Mouse (Mus musculus): ENCODE data around the gene Tead3. TPM values are rescaled to one million over a fixed set of nuclear protein-coding genes. Genes with fewer than 3 reads are reported as not detected.

Gene Tead3
- total RNA-seq, 1 experiment from 2014 or later = not detected

- no peak for ATAC-seq (ENCODE audit: extremely low read depth, insufficient number of reproducible peaks, low FRiP score, poor library complexity, severe bottlenecking)
Measured at GRCm38 (mm10) chr17:28313880-28314225, 36.8 kb downstream of the Tead3 start.

GRCm38 (mm10) chr17:28313212-28313879 lies 37.3 kb downstream of the Tead3 start, which contains the start of gene Fance:
TSS of gene Fance (plus strand) at chr17:28313519.
- peak; percentile 95 for ATAC-seq (ENCODE audit: extremely low read depth, insufficient number of reproducible peaks, low FRiP score, poor library complexity, severe bottlenecking)

- ATAC-seq (ENCODE audit: extremely low read depth, insufficient number of reproducible peaks, low FRiP score, poor library complexity, severe bottlenecking) = no peak
Measured at GRCm38 (mm10) chr17:28312232-28313211, 38.1 kb downstream of the Tead3 start.

- no peak for ATAC-seq (ENCODE audit: extremely low read depth, insufficient number of reproducible peaks, low FRiP score, poor library complexity, severe bottlenecking)
Measured at GRCm38 (mm10) chr17:28311366-28312132, 39.1 kb downstream of the Tead3 start.

GRCm38 (mm10) chr17:28310831-28311230 lies 39.8 kb downstream of the Tead3 start:
- no peak for ATAC-seq (ENCODE audit: extremely low read depth, insufficient number of reproducible peaks, low FRiP score, poor library complexity, severe bottlenecking)

GRCm38 (mm10) chr17:28308297-28309195 lies 42.1 kb downstream of the Tead3 start:
- peak; percentile 58 for ATAC-seq (ENCODE audit: extremely low read depth, insufficient number of reproducible peaks, low FRiP score, poor library complexity, severe bottlenecking)

DNA sequence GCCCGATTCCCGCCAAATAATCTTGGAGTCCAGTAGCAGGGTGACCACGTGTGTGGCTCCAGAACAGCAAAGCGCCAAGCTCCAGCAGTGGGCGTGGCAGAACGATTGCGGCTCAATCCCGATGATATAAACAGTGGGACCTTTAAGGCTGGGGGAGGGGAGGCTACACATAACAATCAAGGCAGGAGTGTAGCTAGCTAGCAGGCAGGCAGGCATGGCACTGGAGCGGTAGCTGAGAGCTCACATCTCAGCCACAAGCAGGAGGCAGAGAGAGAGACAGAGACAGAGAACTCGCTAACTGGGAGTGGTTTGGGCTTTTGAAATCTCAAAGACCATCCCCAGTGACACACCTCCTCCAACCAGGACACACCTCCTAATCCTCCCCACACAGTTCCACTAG lies 45.4 kb downstream of the Tead3 start:
- no peak for ATAC-seq (ENCODE audit: extremely low read depth, insufficient number of reproducible peaks, low FRiP score, poor library complexity, severe bottlenecking)

DNA sequence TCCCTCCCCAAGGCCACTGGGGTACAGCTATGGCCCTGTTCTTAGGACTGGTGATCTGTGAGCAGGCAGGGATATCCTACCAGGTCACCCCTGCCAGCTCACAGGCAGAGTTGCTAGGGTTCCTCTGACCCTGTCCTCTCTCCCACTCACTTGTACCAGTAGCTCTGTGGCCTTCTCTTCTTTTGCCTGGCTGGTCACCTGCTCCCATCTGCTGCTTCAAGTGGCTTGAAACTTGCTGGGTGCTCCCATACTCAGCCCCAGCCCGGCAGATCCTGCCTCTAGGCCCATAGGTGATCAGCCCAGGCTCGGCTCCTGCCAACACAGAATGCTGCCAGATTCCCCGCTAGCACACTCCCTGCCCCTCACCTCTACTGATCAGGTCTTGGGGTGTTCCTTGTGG lies 49.8 kb downstream of the Tead3 start:
- no peak for ATAC-seq (ENCODE audit: extremely low read depth, insufficient number of reproducible peaks, low FRiP score, poor library complexity, severe bottlenecking)

- ATAC-seq (ENCODE audit: extremely low read depth, insufficient number of reproducible peaks, low FRiP score, poor library complexity, severe bottlenecking) = no peak
Measured at GRCm38 (mm10) chr17:28300323-28300722, 50.3 kb downstream of the Tead3 start.

DNA sequence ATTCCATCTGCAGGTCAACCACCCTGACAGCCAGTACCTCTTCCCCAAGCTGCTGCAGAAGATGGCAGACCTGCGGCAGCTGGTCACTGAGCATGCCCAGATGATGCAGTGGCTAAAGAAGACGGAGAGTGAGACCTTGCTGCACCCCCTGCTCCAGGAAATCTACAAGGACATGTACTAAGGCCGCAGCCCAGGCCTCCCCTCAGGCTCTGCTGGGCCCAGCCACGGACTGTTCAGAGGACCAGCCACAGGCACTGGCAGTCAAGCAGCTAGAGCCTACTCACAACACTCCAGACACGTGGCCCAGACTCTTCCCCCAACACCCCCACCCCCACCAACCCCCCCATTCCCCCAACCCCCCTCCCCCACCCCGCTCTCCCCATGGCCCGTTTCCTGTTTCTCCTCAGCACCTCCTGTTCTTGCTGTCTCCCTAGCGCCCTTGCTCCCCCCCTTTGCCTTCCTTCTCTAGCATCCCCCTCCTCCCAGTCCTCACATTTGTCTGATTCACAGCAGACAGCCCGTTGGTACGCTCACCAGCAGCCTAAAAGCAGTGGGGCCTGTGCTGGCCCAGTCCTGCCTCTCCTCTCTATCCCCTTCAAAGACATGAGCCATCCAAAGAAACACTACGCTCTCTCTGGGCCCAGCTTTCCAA lies 50.8 kb downstream of the Tead3 start:
- no peak for ATAC-seq (ENCODE audit: extremely low read depth, insufficient number of reproducible peaks, low FRiP score, poor library complexity, severe bottlenecking)

- ATAC-seq (ENCODE audit: extremely low read depth, insufficient number of reproducible peaks, low FRiP score, poor library complexity, severe bottlenecking) = no peak
Measured at GRCm38 (mm10) chr17:28298888-28299287, 51.7 kb downstream of the Tead3 start.

DNA sequence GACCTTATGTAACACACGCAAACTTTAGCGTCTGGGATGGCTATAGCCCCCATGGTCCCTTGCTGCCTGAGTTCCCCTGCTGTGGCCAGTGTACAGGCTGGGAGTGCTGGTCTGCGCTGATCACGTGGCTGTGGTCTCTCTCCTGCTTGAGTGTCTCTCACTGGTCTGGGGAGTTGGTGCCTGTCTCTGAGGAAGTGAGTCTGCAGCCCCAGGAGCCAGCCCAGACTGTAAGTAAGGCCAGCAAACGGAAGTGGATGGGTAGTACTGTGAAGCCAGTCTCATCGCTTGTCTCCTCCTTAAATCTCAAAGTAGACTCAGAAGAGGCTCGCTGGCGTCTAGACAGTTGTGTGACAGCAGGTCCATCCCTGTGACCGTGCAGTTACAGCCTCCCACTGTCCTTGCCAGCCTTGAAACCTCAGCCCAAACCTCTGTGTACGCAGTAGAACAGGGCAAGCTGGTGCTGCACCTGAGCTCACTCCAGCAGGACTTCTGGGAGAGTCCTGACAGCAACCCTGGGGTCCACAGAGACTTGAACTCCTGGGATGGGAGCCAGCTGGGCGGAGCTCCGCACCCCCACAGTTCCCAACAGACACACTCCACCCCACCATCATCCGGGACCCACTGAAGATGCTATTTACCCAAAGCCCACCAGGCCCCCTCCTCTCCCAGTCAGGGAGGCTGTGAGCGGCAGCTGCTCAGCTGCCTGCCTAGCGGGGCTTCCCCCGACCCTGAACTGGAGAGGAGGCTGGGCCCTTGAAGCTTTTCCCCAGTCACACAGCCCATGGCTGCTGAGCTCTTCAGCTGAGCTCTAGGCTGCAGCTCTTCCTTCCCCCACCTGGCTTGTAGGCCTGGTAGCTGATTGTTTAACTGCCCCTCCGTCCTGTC lies 55.9 kb downstream of the Tead3 start:
- ATAC-seq (ENCODE audit: extremely low read depth, insufficient number of reproducible peaks, low FRiP score, poor library complexity, severe bottlenecking) = peak; percentile 64

DNA sequence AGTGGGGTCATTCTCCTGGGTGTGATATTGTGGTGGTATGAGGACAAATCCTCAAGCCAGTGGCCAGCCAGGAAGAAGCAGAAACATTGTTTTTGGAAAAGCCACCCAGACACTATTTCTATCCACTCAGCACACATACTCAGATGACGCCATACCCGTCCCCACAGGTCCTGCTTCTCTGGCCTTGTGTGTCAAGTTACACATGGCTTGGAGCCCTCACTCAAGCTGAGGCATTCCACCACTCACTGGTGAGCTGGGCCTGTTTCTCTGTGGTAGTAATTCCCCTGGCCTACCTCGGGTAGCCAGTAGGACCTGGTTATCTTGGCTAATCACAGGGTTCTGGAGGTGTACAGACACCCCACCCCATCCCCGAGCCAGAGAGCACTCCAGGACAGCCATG lies 56.9 kb downstream of the Tead3 start:
- no peak for ATAC-seq (ENCODE audit: extremely low read depth, insufficient number of reproducible peaks, low FRiP score, poor library complexity, severe bottlenecking)

DNA sequence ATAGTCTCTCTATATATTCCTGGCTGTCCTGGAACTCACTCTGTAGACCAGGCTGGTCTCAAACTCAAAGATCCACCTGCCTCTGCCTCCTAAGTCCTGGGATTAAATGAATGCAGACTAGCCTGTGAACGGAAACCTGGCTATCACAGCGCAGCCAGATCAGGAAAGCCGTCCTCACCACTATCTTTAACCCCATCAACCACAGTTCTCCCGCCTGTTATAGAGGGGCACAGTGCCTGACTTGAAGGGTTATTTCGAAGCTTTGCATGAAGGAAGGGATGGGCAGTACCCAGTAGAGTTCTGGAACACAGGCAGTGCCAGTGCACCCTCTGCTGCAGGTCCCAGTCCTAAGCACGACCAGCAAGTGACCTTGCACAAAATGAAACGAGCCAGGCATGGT lies 59.3 kb downstream of the Tead3 start:
- ATAC-seq (ENCODE audit: extremely low read depth, insufficient number of reproducible peaks, low FRiP score, poor library complexity, severe bottlenecking) = no peak

- ATAC-seq (ENCODE audit: extremely low read depth, insufficient number of reproducible peaks, low FRiP score, poor library complexity, severe bottlenecking) = no peak
Measured at GRCm38 (mm10) chr17:28290671-28291070, 59.9 kb downstream of the Tead3 start.

GRCm38 (mm10) chr17:28290262-28290661 lies 60.4 kb downstream of the Tead3 start:
- no peak for ATAC-seq (ENCODE audit: extremely low read depth, insufficient number of reproducible peaks, low FRiP score, poor library complexity, severe bottlenecking)

DNA sequence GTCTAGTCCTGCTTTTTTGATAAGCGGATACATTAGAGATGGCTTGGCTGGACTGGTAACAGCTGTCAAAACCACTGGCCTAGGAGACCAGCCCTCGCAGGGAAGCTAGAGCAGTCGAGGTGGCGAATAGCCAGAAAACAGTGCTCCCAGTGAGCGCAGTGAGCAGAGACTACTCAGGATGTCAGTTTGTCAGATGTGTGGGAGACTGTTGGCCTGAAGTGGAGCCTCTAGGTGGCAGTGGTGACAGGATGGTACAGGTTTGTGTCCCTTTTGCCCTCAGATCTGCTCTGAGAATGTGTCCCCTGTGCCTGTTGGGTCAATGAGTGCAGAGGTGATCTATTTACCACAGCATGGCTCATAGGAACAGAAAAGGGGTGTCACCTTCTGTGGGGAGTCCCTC lies 62.6 kb downstream of the Tead3 start:
- no peak; the same call in 1 of the 2 replicates for ATAC-seq (ENCODE audit: extremely low read depth, insufficient number of reproducible peaks, low FRiP score, poor library complexity, severe bottlenecking)

Measured in neutrophil, adult 5-6 weeks (primary cell).